Mouse (Mus musculus): ENCODE data around the gene Hist1h4i. TPM values are rescaled to one million over a fixed set of nuclear protein-coding genes. Genes with fewer than 3 reads are reported as not detected.
"Not testable (repeated sequence)": the region's sequence is repeated elsewhere in the genome, so short reads cannot be mapped to it uniquely, and the experiment has no call there.

Hist1h4i gene
- 37.1 and 38.7 TPM in 2 replicates for polyA plus RNA-seq (2016; fragmentation: Nextera tagmentation; extraction: Ambion mirVana)

- Histone ChIP-seq H3K4me1 (peaks cover 22% of the 10 kb centered on the region), H3K4me3 (peak within 1 kb of the TSS; percentile 63), H3K27ac (replicated peaks) (peak within 1 kb of the TSS; percentile 94)
- H3K36me3 ChIP-seq (replicated peaks); H3K27me3 ChIP-seq (replicated peaks; ENCODE audit: low read depth, poor library complexity, severe bottlenecking); H3K9me3 ChIP-seq: not testable (repeated sequence)
- under 1% methylated on average over 27 of the region's 27 CpGs for WGBS
- DNase-seq (ENCODE audit: low spot score): peak; percentile 94
These were observed at the start of gene Hist1h4i for GRCm38 (mm10) chr13:22041142-22041536. Gene Hist1h4i, minus strand, starts transcription at chr13:22041362.

GRCm38 (mm10) chr13:22084140-22084539, 43.0 kb upstream of the Hist1h4i start, which contains the start of gene Vmn1r188:
Gene Vmn1r188, plus strand, starts transcription at chr13:22084440.
- not testable (repeated sequence) for H3K27ac ChIP-seq (replicated peaks); H3K36me3 ChIP-seq (replicated peaks); DNase-seq (ENCODE audit: low spot score); H3K4me3 ChIP-seq; H3K9me3 ChIP-seq; H3K4me1 ChIP-seq; H3K27me3 ChIP-seq (replicated peaks; ENCODE audit: low read depth, poor library complexity, severe bottlenecking)
- WGBS: 83% methylated on average over 1 of the region's 1 CpGs

GRCm38 (mm10) chr13:22063468-22063867, 22.3 kb upstream of the Hist1h4i start:
- H3K4me3 ChIP-seq: no peak overlapping the region
- DNase-seq (ENCODE audit: low spot score): no peak
- no peaks in the 10 kb centered on the region for H3K36me3 ChIP-seq (replicated peaks)
- no peaks in the 10 kb centered on the region for H3K9me3 ChIP-seq
- H3K4me1 ChIP-seq: no peaks in the 10 kb centered on the region
- 85% methylated on average over 1 of the region's 1 CpGs for WGBS
- no peak overlapping the region for H3K27ac ChIP-seq (replicated peaks)
- no peaks in the 10 kb centered on the region for H3K27me3 ChIP-seq (replicated peaks; ENCODE audit: low read depth, poor library complexity, severe bottlenecking)

- Histone ChIP-seq H3K27me3 (replicated peaks; ENCODE audit: low read depth, poor library complexity, severe bottlenecking) (no peaks in the 10 kb centered on the region), H3K9me3 (no peaks in the 10 kb centered on the region), H3K27ac (replicated peaks) (no peak overlapping the region), H3K4me1 (no peaks in the 10 kb centered on the region), H3K4me3 (no peak overlapping the region), H3K36me3 (replicated peaks) (no peaks in the 10 kb centered on the region)
- WGBS: 90% methylated on average over 1 of the region's 1 CpGs
- no peak for DNase-seq (ENCODE audit: low spot score)
These were observed 20.3 kb upstream of the Hist1h4i start for GRCm38 (mm10) chr13:22061422-22061821.

- no peak for DNase-seq (ENCODE audit: low spot score)
These were observed 12.6 kb upstream of the Hist1h4i start for GRCm38 (mm10) chr13:22053754-22054153.

GRCm38 (mm10) chr13:22051523-22051859, 10.3 kb upstream of the Hist1h4i start:
- Histone ChIP-seq H3K27ac (replicated peaks) (peak overlapping the region; percentile 83), H3K27me3 (replicated peaks; ENCODE audit: low read depth, poor library complexity, severe bottlenecking) (no peaks in the 10 kb centered on the region), H3K4me3 (peak overlapping the region; percentile 63), H3K4me1 (peaks cover 12% of the 10 kb centered on the region; the same call in 1 of the 2 replicates), H3K9me3 (no peaks in the 10 kb centered on the region), H3K36me3 (replicated peaks) (no peaks in the 10 kb centered on the region)
- DNase-seq (ENCODE audit: low spot score): no peak
- whole genome bisulfite sequencing: 10% methylated on average over 5 of the region's 5 CpGs

More at GRCm38 (mm10) chr13:22053754-22054153, 12.6 kb upstream of the Hist1h4i start:
- H3K27ac ChIP-seq (replicated peaks): no peak overlapping the region
- no peaks in the 10 kb centered on the region for H3K9me3 ChIP-seq
- no peaks in the 10 kb centered on the region for H3K36me3 ChIP-seq (replicated peaks)
- H3K27me3 ChIP-seq (replicated peaks; ENCODE audit: low read depth, poor library complexity, severe bottlenecking): no peaks in the 10 kb centered on the region
- WGBS: 96% methylated on average over 1 of the region's 1 CpGs
- H3K4me3 ChIP-seq: no peak overlapping the region
- peaks cover 12% of the 10 kb centered on the region; the same call in 1 of the 2 replicates for H3K4me1 ChIP-seq

- Histone ChIP-seq H3K4me3 (peak overlapping the region; percentile 63), H3K36me3 (replicated peaks) (no peaks in the 10 kb centered on the region), H3K27me3 (replicated peaks; ENCODE audit: low read depth, poor library complexity, severe bottlenecking) (no peaks in the 10 kb centered on the region), H3K9me3 (no peaks in the 10 kb centered on the region), H3K4me1 (peaks cover 12% of the 10 kb centered on the region; the same call in 1 of the 2 replicates), H3K27ac (replicated peaks) (peak overlapping the region; percentile 83)
- peak; percentile 97 for DNase-seq (ENCODE audit: low spot score)
- WGBS: under 1% methylated on average over 52 of the region's 52 CpGs
These were observed 9.7 kb upstream of the Hist1h4i start for GRCm38 (mm10) chr13:22050591-22051522.

GRCm38 (mm10) chr13:22049737-22050440, 8.7 kb upstream of the Hist1h4i start:
- no peaks in the 10 kb centered on the region for H3K9me3 ChIP-seq
- H3K36me3 ChIP-seq (replicated peaks): no peaks in the 10 kb centered on the region
- H3K27ac ChIP-seq (replicated peaks): peak overlapping the region; percentile 83
- no peaks in the 10 kb centered on the region for H3K27me3 ChIP-seq (replicated peaks; ENCODE audit: low read depth, poor library complexity, severe bottlenecking)
- H3K4me3 ChIP-seq: peak overlapping the region; percentile 63
- DNase-seq (ENCODE audit: low spot score): peak; percentile 87
- 1% methylated on average over 14 of the region's 14 CpGs for WGBS
- H3K4me1 ChIP-seq: peaks cover 12% of the 10 kb centered on the region; the same call in 1 of the 2 replicates

GRCm38 (mm10) chr13:22049041-22049440, 7.9 kb upstream of the Hist1h4i start:
- H3K27ac ChIP-seq (replicated peaks): 0 out of 2 replicates have a peak overlapping the region, but pooled peaks have one; percentile 44
- peaks cover 14% of the 10 kb centered on the region; the same call in 1 of the 2 replicates for H3K4me1 ChIP-seq
- H3K9me3 ChIP-seq: no peaks in the 10 kb centered on the region
- no peaks in the 10 kb centered on the region for H3K27me3 ChIP-seq (replicated peaks; ENCODE audit: low read depth, poor library complexity, severe bottlenecking)
- H3K4me3 ChIP-seq: no peak overlapping the region
- WGBS: 79% methylated on average over 2 of the region's 2 CpGs
- no peaks in the 10 kb centered on the region for H3K36me3 ChIP-seq (replicated peaks)
- DNase-seq (ENCODE audit: low spot score): no peak

- H3K36me3 ChIP-seq (replicated peaks): no peaks in the 10 kb centered on the region
- WGBS: 60% methylated on average over 2 of the region's 2 CpGs
- no peak overlapping the region for H3K4me3 ChIP-seq
- H3K4me1 ChIP-seq: peaks cover 17% of the 10 kb centered on the region
- no peak for DNase-seq (ENCODE audit: low spot score)
- no peaks in the 10 kb centered on the region for H3K27me3 ChIP-seq (replicated peaks; ENCODE audit: low read depth, poor library complexity, severe bottlenecking)
- no peaks in the 10 kb centered on the region for H3K9me3 ChIP-seq
- no peak overlapping the region for H3K27ac ChIP-seq (replicated peaks)
These were observed 4.1 kb upstream of the Hist1h4i start for GRCm38 (mm10) chr13:22045311-22045710.

GRCm38 (mm10) chr13:22044432-22045155, 3.4 kb upstream of the Hist1h4i start:
- no peak for DNase-seq (ENCODE audit: low spot score)
- Histone ChIP-seq H3K36me3 (replicated peaks) (no peaks in the 10 kb centered on the region), H3K4me1 (peaks cover 19% of the 10 kb centered on the region), H3K27ac (replicated peaks) (peak overlapping the region; percentile 80; the same call in 1 of the 2 replicates), H3K4me3 (peak overlapping the region; percentile 57), H3K9me3 (no peaks in the 10 kb centered on the region), H3K27me3 (replicated peaks; ENCODE audit: low read depth, poor library complexity, severe bottlenecking) (no peaks in the 10 kb centered on the region)
- whole genome bisulfite sequencing: 81% methylated on average over 6 of the region's 6 CpGs
